Mouse (Mus musculus) left cerebral cortex, postnatal 10 days (tissue): Measurements from ENCODE around the gene Gm6370. TPM values are rescaled to one million over a fixed set of nuclear protein-coding genes. Genes with fewer than 3 reads are reported as not detected.
"Not testable (repeated sequence)": the region's sequence is repeated elsewhere in the genome, so short reads cannot be mapped to it uniquely, and the experiment has no call there.

ENCODE experiments used
- DNase-seq, 2 experiments: peaks; one replicate each; pipeline ENCODE4 v3.0.0; 2021 to 2022; ENCODE audit warnings: low spot score in 2 of 2, mixed read lengths in 1 of 2; ENCODE audit errors: extremely low spot score in 1 of 2
- intact Hi-C: fragments of 180-260 bp; cut with DNase I; formaldehyde crosslinking; loops from one replicate; pipeline ENCODE4 v1.15.1; 2025
- total RNA-seq, 2 experiments: library from RNA; stranded (reverse); gene quantifications; 2 replicates each; pipeline ENCODE4 v1.2.3; 2021

The Gm6370 gene
- total RNA-seq, result not detected

DNA sequence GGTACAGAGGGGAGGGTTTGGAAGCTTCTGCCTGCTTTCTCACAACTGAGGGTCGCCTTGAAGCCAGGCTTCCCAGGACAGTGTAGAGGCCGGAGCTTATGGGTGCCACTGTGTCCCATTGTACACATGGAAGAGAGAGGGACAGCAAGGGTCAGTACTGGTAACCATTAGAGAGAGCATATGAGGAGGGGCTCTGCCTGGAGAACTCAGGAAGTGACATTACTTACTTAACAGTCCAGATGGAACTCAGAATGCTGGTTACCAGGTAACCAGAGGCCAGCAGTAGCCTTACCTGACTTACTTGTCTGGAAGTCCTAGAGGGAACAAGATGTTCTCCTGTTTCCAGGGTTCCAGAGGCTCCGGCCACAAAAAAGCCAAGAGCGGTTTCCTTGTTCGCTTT, at the start of gene Gm6370:
Gene Gm6370, plus strand, starts transcription at position 301 of the 400 bp plus-strand sequence.
- intact Hi-C loops, DNase-seq: not testable (repeated sequence)

- intact Hi-C loops, result no loop called here
- peak in 1 of 2 experiments; percentile 10 for DNase-seq
These were observed 48.4 kb upstream of the Gm6370 start for GRCm38 (mm10) chr5:146442767-146443166.

DNA sequence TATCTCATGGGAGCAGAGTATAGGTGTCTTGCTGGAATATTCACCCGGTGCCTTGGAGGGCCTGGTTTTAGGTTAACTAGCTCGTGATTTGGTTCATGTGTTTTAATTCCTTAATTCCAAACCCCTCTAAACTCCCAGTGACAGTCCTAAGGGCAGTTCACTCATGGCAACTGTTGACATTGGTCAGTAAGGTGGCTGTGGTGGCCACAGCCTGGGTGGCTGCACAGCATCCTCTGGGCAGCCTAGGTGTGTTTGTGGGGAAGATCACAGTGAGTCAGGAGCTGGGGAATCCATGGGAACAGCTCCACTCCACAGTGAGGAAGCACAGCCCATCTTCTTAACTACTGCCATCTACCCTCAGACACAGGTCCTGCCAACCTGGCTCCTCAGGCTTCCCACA, 44.5 kb upstream of the Gm6370 start:
- intact Hi-C loops, result no loop called here
- DNase-seq, result peak in 1 of 2 experiments; percentile 3

DNA sequence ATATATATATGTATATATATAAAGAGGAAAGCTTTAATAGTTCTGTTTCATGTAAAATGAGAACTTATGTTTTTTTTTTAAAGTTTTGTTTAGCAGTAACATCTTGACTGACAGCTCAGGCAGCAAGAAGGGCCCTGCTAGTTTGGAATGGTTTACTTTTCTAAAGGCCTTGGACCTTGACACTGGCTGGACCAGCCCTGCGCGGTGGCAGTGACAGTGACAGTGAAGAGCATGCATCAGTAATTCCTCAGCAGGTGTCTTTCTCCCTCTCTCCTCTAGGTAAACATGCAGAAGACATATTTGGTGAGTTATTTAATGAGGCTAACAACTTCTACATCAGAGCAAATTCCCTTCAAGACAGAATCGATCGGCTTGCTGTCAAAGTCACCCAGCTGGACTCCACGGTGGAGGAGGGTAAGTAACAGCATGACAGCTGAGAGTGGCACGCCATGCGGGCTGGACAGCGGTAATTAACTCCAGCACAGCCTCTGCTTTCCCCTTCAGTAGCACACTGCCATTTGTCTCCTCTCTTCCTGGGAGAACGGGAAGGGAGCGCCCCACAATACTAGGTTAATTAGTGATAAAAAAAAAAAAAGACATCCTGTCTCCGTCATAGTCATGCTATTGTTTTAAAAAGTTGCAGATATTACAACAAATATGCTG, 39.4 kb upstream of the Gm6370 start:
- intact Hi-C loops, result no loop called here
- DNase-seq, result no peak

DNA sequence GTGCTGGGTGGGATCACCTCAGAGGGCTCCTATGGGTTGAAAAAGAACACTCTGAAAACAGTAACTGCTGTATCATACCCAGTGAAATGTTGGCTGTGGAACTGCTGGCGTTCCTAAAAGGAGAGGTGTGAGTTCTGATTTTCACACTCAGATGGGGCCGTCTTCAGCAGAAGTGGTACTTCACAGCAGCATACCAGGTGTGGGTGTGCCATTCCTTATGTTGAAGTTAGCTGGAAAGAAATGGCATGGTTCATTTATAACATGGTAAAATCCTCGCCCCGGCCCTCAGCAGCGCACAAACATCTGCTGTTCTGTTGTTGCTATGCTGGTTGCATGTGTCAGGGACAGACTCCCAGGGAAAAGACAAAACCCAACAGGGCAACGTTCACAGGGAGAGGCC, 37.6 kb upstream of the Gm6370 start:
- DNase-seq, result no peak
- intact Hi-C loops, result no loop called here

DNA sequence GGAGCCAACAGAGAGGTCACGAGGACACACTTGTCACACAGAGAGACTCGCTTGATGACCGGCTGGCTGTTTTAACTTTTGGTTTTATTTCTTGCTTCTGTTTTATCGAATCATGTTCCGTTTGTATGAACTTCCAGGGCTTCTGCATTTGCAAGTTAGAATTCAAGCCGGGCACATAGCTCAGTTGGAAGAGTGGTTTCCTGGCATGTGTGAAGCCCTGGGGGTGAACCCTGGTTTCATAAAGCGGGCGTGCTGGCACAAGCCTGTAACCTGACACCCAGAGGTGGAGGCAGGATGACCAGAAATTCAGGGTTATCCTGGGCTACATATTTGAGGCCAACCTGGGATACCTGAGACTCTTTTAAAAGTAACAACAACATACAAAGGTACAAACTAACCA, 29.6 kb upstream of the Gm6370 start:
- intact Hi-C loops, result no loop called here

GRCm38 (mm10) chr5:146466663-146467062, 24.5 kb upstream of the Gm6370 start:
- DNase-seq, result no peak
- intact Hi-C loops, result no loop called here

More for the DNA sequence above, 29.6 kb upstream of the Gm6370 start:
- no peak for DNase-seq

- no peak for DNase-seq
- intact Hi-C loops, result no loop called here
These were observed 22.9 kb upstream of the Gm6370 start for GRCm38 (mm10) chr5:146468311-146468710.

DNA sequence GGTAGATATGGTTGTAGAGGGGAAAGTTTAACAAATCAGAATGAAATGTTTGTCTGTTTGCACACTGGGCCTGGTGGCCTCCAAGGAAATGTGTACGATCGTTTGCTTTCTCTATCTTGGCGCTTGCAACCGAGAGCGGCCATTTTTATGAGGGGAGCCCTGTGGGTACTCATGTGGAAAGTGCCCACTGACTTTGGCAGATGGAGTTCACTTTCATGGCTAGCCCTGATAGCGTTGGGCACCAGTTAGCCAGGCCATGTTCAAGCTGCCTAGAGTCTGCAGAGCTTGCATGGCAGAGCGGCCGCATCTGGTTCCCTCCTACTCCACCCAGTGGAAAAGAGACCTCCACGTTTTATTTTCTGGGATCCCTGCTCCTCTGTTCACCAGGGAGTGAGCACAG, 20.3 kb upstream of the Gm6370 start:
- intact Hi-C loops, result loop anchor here (5.0 kb wide), 1 partner anchor 144 kb away; no protein-coding TSS in a partner anchor
- no peak for DNase-seq

- DNase-seq, result no peak
- intact Hi-C loops, result loop anchor here (5.0 kb wide), 1 partner anchor 144 kb away; no protein-coding TSS in a partner anchor
These were observed 19.9 kb upstream of the Gm6370 start for GRCm38 (mm10) chr5:146471311-146471710.

DNA sequence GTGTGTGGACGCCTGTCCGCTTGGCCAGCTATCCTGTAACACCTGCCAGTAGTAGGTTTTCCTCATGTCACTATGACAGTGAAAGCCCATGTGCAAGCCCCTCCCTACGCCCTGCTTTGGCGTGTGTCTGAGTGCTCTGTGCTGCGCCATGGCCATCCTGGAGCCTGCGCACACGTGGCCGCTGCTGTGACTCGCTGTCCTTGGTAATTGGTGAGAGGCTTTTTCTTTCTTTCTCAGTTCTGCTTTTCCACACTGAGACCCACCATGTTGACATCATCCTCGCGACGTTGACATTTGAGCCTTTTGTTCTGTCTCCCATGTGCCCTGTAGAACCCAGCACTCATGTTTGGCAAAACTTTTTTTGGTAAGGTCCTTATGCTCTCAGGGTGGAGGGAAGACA, 19.3 kb upstream of the Gm6370 start:
- intact Hi-C loops, result loop anchor here (5.0 kb wide), 1 partner anchor 145 kb away; no protein-coding TSS in a partner anchor
- no peak for DNase-seq

DNA sequence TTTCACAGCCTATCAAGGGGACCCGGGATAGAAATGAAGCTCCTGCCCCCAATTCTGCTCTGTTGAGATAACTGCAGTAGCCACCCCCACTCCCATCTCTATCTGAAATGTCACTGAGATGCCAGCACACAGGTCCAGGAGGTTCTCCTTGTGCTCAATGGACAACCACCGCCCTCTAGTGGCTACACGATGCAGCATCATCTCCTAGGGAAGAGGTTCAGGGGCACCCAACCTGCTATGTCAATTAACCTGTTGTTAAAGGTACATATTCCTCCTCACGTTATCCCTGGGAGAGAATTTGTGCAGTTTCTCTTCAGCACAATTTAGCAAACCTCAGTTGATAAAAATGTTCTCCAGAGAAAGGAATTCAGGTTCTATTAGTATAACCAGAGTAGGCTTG, 11.6 kb upstream of the Gm6370 start:
- DNase-seq, intact Hi-C loops: not testable (repeated sequence)

DNA sequence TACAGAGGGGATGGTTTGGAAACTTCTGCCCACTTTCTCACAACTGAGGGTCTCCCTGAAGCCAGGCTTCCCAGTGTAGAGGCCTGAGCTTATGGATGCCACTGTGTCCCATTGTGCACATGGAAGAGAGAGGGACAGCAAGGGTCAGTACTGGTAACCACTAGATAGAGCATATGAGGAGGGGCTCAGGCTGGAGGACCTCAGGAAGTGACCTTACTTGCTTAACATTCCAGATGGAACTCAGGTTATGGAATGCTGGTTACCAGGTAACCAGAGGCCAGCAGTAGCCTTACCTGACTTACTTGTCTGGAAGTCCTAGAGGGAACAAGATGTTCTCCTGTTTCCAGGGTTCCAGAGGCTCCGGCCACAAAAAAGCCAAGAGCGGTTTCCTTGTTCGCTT, 9.5 kb upstream of the Gm6370 start, which contains the start of gene Gm6408:
Gene Gm6408, plus strand, starts transcription at position 301 of the 400 bp plus-strand sequence.
- intact Hi-C loops, DNase-seq: not testable (repeated sequence)

- DNase-seq, result peak in 1 of 2 experiments; percentile 28
These were observed 2.2 kb upstream of the Gm6370 start for GRCm38 (mm10) chr5:146488959-146489358.

DNA sequence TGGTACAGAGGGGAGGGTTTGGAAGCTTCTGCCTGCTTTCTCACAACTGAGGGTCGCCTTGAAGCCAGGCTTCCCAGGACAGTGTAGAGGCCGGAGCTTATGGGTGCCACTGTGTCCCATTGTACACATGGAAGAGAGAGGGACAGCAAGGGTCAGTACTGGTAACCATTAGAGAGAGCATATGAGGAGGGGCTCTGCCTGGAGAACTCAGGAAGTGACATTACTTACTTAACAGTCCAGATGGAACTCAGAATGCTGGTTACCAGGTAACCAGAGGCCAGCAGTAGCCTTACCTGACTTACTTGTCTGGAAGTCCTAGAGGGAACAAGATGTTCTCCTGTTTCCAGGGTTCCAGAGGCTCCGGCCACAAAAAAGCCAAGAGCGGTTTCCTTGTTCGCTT, 10.9 kb downstream of the Gm6370 start, which contains the start of gene 4930449I24Rik:
Gene 4930449I24Rik, plus strand, starts transcription at position 301 of the 400 bp plus-strand sequence.
- intact Hi-C loops, result not testable (repeated sequence)

More at GRCm38 (mm10) chr5:146488959-146489358, 2.2 kb upstream of the Gm6370 start:
- intact Hi-C loops, result not testable (repeated sequence)

DNA sequence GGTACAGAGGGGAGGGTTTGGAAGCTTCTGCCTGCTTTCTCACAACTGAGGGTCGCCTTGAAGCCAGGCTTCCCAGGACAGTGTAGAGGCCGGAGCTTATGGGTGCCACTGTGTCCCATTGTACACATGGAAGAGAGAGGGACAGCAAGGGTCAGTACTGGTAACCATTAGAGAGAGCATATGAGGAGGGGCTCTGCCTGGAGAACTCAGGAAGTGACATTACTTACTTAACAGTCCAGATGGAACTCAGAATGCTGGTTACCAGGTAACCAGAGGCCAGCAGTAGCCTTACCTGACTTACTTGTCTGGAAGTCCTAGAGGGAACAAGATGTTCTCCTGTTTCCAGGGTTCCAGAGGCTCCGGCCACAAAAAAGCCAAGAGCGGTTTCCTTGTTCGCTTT, 22.7 kb downstream of the Gm6370 start, which contains the start of gene Gm3402:
Gene Gm3402, plus strand, starts transcription at position 301 of the 400 bp plus-strand sequence.
- intact Hi-C loops, DNase-seq: not testable (repeated sequence)

More for the DNA sequence above, 10.9 kb downstream of the Gm6370 start, which contains the start of gene 4930449I24Rik:
- not testable (repeated sequence) for DNase-seq

- intact Hi-C loops, DNase-seq: not testable (repeated sequence)
These were observed 34.3 kb downstream of the Gm6370 start, which contains the start of gene Gm3404 for GRCm38 (mm10) chr5:146525501-146525900. TSS of gene Gm3404 (plus strand) at chr5:146525801.

- intact Hi-C loops, DNase-seq: not testable (repeated sequence)
These were observed 46.2 kb downstream of the Gm6370 start, which contains the start of gene Gm3409 for GRCm38 (mm10) chr5:146537347-146537746. TSS of gene Gm3409 (plus strand) at chr5:146537647.
